Mouse (Mus musculus): Measurements from ENCODE around the gene Mmp9. TPM values are rescaled to one million over a fixed set of nuclear protein-coding genes. Genes with fewer than 3 reads are reported as not detected.

Gene Mmp9
- polyA plus RNA-seq, 1 experiment from 2014 or later: 2.0 TPM

DNA sequence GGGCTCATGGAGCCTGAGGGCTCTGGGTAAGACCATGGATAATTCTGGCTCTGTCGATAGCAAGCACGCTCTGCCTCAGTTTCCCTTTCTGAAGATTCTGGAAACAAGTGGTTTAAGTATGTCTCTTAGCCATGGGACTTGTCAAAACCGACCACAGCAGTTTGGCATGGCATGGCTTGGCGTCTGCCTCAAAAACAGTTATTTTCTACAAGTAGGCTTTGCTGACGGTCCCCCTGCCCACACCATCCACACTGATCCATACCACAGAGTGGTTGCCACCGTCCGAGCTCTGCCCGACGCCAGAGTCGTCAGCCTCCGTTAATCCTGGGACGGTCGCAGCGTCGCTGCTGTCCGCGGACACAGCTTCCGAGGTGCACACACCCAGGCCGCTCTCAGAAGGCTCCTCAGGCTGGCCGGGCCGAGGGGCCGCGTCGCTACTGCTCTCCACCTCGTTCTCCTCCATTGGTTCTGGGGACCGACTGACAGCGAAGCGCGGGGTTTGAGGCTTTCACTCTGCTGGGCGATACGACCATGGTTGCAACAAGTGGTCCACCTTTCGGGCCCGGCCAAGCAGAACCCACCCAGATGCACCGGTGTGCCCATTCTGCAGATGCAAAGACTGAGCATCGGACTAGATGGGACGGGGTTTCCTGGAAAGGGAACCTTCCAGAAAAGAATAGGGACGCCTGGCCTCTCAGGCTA lies 30.1 kb upstream of the Mmp9 start:
- Histone ChIP-seq H3K36me3 (ENCODE audit: control insufficient read depth, insufficient read depth, low read length) (peaks cover 31% of the 10 kb centered on the region), H3K9me3 (ENCODE audit: control insufficient read depth, low read length) (peaks cover 5% of the 10 kb centered on the region)
- ATAC-seq (ENCODE audit: low FRiP score): peak; percentile 18; the same call in 1 of the 2 replicates

DNA sequence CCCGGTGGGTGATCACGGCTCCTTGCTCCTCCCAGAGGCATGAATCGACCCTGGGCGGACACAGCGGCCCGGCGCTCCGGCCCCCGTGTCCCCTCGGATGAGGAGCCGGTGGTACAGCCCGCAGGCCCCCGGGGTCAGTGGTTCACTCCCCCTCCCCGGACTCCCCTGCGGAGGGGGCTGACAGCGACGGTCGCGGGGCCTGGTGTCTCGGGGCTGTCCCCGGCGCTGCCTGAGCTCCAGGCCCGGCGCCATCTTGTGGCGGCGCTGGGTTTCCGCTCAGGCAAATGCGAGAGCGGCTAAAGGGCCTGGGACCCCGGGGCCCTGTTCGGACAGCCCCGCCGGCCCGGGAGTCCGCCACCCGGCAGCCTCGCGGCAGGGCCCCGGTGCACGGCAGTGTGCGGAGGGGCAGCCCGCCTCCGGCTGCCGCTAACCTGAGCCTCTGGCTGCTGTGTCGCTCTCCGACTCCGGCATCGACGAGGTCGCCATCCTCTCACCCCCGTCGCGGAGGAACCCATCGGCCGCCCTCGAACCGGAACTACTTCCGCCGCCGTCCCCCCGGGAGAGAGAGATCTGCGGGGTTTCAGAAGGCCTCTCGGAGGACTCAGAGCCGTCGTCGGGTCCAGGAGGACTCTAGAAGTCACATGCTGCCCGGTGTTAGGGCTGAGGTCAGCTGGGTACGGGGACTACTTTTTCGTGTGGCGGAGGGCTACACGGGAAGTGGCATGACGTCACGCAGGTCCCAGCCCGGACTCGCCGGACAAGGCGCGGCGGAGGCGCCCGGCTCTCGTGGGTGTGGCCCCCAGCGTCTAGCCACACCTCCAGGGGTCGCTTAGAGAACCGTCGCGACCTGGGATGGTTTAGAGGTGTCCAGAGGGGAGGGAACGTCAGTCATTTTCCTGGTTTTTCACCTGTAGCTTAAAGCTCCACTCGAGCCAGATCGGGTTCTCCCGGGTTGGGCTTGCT lies 29.2 kb upstream of the Mmp9 start, which contains the start of gene Zfp335:
Gene Zfp335, minus strand, starts transcription at position 672 of the 963 bp plus-strand sequence.
- Histone ChIP-seq H3K27ac (ENCODE audit: low read depth, low read length) (peak within 1 kb of the TSS; percentile 99), H3K4me3 (ENCODE audit: low read depth, low read length) (peak within 1 kb of the TSS; percentile 74), H3K36me3 (ENCODE audit: control insufficient read depth, insufficient read depth, low read length) (peaks cover 24% of the 10 kb centered on the region), H3K27me3 (ENCODE audit: control insufficient read depth, insufficient read depth, low read length) (no peaks in the 10 kb centered on the region), H3K4me1 (ENCODE audit: control insufficient read depth, insufficient read depth, low read length) (peaks cover 14% of the 10 kb centered on the region), H3K4me2 (peak within 1 kb of the TSS; percentile 82), H3K9me3 (ENCODE audit: control insufficient read depth, low read length) (no peaks in the 10 kb centered on the region; the same call in 1 of the 2 replicates), H3K9ac (ENCODE audit: low read length) (peak within 1 kb of the TSS; percentile 98)
- DNase-seq (ENCODE audit: low spot score, missing footprints) (peak; percentile 99), ATAC-seq (ENCODE audit: low FRiP score) (peak; percentile 88)
- under 1% methylated on average over 91 of the region's 91 CpGs for WGBS

More for the DNA sequence above, 30.1 kb upstream of the Mmp9 start:
- H3K4me2 ChIP-seq: peak overlapping the region; percentile 82
- peak overlapping the region; percentile 98 for H3K9ac ChIP-seq (ENCODE audit: low read length)
- 6% methylated on average over 37 of the region's 37 CpGs for WGBS
- peak; percentile 91 for DNase-seq (ENCODE audit: low spot score, missing footprints)
- H3K27ac ChIP-seq (ENCODE audit: low read depth, low read length): peak overlapping the region; percentile 99; the same call in 1 of the 2 replicates
- no peaks in the 10 kb centered on the region for H3K27me3 ChIP-seq (ENCODE audit: control insufficient read depth, insufficient read depth, low read length)
- H3K4me3 ChIP-seq (ENCODE audit: low read depth, low read length): peak overlapping the region; percentile 74
- H3K4me1 ChIP-seq (ENCODE audit: control insufficient read depth, insufficient read depth, low read length): peaks cover 14% of the 10 kb centered on the region

DNA sequence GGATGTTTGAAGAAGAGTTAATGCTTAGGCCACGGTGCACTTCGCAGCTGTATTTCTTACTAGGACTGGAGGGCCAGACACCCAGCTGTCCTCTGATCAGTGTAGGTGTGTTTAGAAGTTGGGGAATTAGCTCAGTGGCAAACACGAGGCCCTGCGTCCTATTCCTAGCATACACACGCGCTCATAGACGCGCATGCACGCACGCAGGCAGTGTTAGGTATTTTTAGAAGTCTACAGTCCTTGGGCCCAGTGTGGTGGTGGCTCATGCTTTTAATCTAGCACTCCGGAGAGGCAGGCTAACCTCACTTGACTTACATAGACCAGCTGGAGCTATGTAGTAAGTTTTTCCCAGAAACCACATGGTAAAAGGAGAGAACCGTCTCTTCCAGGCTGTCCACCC lies 28.4 kb upstream of the Mmp9 start:
- peak overlapping the region; percentile 99 for H3K27ac ChIP-seq (ENCODE audit: low read depth, low read length)
- DNase-seq (ENCODE audit: low spot score, missing footprints): no peak
- H3K27me3 ChIP-seq (ENCODE audit: control insufficient read depth, insufficient read depth, low read length): no peaks in the 10 kb centered on the region
- H3K4me2 ChIP-seq: peak overlapping the region; percentile 82
- no peaks in the 10 kb centered on the region for H3K9me3 ChIP-seq (ENCODE audit: control insufficient read depth, low read length)
- H3K4me3 ChIP-seq (ENCODE audit: low read depth, low read length): peak overlapping the region; percentile 74
- H3K4me1 ChIP-seq (ENCODE audit: control insufficient read depth, insufficient read depth, low read length): peaks cover 14% of the 10 kb centered on the region
- 24% methylated on average over 12 of the region's 12 CpGs for WGBS
- H3K36me3 ChIP-seq (ENCODE audit: control insufficient read depth, insufficient read depth, low read length): peaks cover 16% of the 10 kb centered on the region
- peak; percentile 1; the same call in 1 of the 2 replicates for ATAC-seq (ENCODE audit: low FRiP score)
- H3K9ac ChIP-seq (ENCODE audit: low read length): peak overlapping the region; percentile 98

DNA sequence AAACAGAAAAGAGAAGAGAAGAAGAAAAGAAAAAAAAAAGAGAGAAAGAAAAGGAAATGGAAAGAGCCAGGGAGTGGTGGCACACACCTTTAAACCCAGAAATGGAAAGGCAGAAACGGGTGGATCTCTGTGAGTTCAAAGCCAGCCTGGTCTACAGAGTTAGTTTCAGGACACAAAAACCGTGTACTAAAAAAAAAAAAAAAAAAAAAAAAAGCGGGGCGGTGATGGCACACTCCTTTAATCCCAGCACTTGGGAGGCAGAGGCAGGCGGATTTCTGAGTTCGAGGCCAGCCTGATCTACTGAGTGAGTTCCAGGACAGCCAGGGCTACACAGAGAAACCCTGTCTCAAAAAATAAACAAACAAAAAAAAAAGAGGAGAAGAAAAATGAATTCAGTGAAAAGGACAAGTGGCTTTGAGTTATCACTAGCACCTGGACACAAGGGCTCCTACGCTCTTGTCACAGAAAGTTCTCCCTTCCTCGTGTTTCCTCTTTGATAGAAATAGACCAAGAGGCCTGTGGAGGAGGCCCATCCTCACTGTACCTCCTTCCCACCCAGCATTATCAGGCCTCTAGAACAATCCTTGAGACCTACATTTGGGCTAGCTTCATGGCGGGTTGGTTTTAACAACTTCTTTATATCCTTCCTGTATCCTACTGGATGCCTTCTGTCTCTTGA lies 27.7 kb upstream of the Mmp9 start:
- Histone ChIP-seq H3K4me1 (ENCODE audit: control insufficient read depth, insufficient read depth, low read length) (peaks cover 14% of the 10 kb centered on the region), H3K27ac (ENCODE audit: low read depth, low read length) (no peak overlapping the region), H3K9me3 (ENCODE audit: control insufficient read depth, low read length) (no peaks in the 10 kb centered on the region), H3K4me3 (ENCODE audit: low read depth, low read length) (no peak overlapping the region), H3K36me3 (ENCODE audit: control insufficient read depth, insufficient read depth, low read length) (peaks cover 9% of the 10 kb centered on the region), H3K27me3 (ENCODE audit: control insufficient read depth, insufficient read depth, low read length) (no peaks in the 10 kb centered on the region), H3K9ac (ENCODE audit: low read length) (no peak overlapping the region), H3K4me2 (no peak overlapping the region; the same call in 1 of the 2 replicates)
- DNase-seq (ENCODE audit: low spot score, missing footprints): no peak
- no peak for ATAC-seq (ENCODE audit: low FRiP score)
- WGBS: 89% methylated on average over 7 of the region's 9 CpGs

DNA sequence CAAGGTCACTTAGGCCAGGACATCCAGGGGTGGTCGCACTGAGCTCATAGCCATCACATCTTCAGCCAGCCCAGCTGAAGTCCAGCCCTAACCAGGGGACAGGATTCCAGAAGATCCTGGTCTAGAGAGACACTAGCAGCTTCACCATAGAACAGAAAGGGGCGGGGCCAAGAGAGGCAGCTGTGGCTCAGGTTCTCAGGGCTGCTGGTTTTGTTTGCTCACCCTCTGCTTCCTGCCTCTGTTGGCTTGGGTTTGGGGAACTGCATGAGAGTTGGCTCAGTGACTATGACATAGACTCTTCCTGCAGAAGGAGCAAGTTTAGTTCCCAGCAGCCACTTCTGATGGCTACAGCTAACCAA lies 27.2 kb upstream of the Mmp9 start:
- Histone ChIP-seq H3K36me3 (ENCODE audit: control insufficient read depth, insufficient read depth, low read length) (peaks cover 4% of the 10 kb centered on the region; the same call in 1 of the 2 replicates), H3K27ac (ENCODE audit: low read depth, low read length) (no peak overlapping the region), H3K9ac (ENCODE audit: low read length) (no peak overlapping the region), H3K27me3 (ENCODE audit: control insufficient read depth, insufficient read depth, low read length) (no peaks in the 10 kb centered on the region), H3K4me3 (ENCODE audit: low read depth, low read length) (no peak overlapping the region), H3K9me3 (ENCODE audit: control insufficient read depth, low read length) (no peaks in the 10 kb centered on the region), H3K4me1 (ENCODE audit: control insufficient read depth, insufficient read depth, low read length) (peaks cover 14% of the 10 kb centered on the region), H3K4me2 (no peak overlapping the region)
- DNase-seq (ENCODE audit: low spot score, missing footprints) (no peak), ATAC-seq (ENCODE audit: low FRiP score) (no peak)
- WGBS: 89% methylated on average over 2 of the region's 2 CpGs

DNA sequence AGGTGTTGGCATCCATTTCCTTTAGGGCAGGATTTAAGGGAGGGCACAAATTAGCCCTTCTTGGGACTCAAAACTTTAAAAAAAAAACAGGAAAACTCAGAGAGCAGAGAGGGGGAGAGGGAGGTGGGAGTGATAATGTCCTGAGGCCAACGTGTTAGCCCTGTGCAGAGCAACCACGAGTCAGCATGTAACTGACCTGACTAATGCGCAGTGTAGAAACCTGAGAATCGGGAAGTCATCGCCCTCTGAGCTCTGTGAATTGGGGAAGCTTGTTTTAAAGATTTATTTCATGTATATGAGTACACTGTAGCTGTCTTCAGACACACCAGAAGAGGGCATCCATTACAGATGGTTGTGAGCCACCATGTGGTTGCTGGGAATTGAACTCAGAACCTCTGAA lies 23.8 kb upstream of the Mmp9 start:
- no peaks in the 10 kb centered on the region for H3K27me3 ChIP-seq (ENCODE audit: control insufficient read depth, insufficient read depth, low read length)
- ATAC-seq (ENCODE audit: low FRiP score): no peak
- no peak overlapping the region for H3K4me3 ChIP-seq (ENCODE audit: low read depth, low read length)
- DNase-seq (ENCODE audit: low spot score, missing footprints): no peak
- H3K4me2 ChIP-seq: no peak overlapping the region
- H3K9ac ChIP-seq (ENCODE audit: low read length): no peak overlapping the region
- H3K9me3 ChIP-seq (ENCODE audit: control insufficient read depth, low read length): no peaks in the 10 kb centered on the region
- peaks cover 4% of the 10 kb centered on the region; the same call in 1 of the 2 replicates for H3K36me3 ChIP-seq (ENCODE audit: control insufficient read depth, insufficient read depth, low read length)
- no peak overlapping the region for H3K27ac ChIP-seq (ENCODE audit: low read depth, low read length)
- H3K4me1 ChIP-seq (ENCODE audit: control insufficient read depth, insufficient read depth, low read length): peaks cover 5% of the 10 kb centered on the region
- 79% methylated on average over 5 of the region's 5 CpGs for WGBS

DNA sequence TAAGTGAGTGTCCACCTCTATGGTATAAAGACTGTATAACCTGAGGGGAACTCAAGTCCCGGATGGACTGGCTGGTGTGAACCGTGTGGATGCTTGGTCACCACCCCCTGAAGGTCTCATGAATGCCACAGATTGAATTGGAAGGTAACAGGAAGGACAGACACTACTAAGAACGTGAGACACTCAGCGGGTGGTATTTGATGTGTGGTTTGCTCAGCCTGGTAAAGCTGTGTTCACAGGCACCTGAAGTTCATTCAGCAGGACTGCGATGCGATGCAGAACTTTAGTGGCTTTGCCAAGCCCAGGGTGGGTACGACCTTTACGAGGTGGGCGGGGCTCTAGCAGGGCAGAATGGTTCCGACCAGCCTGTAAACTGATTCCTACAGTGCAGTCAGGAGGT lies 23.2 kb upstream of the Mmp9 start:
- no peaks in the 10 kb centered on the region for H3K9me3 ChIP-seq (ENCODE audit: control insufficient read depth, low read length)
- WGBS: 73% methylated on average over 10 of the region's 10 CpGs
- H3K36me3 ChIP-seq (ENCODE audit: control insufficient read depth, insufficient read depth, low read length): peaks cover 4% of the 10 kb centered on the region; the same call in 1 of the 2 replicates
- peaks cover 5% of the 10 kb centered on the region for H3K4me1 ChIP-seq (ENCODE audit: control insufficient read depth, insufficient read depth, low read length)
- H3K27ac ChIP-seq (ENCODE audit: low read depth, low read length): no peak overlapping the region
- H3K4me3 ChIP-seq (ENCODE audit: low read depth, low read length): no peak overlapping the region
- no peak for DNase-seq (ENCODE audit: low spot score, missing footprints)
- H3K4me2 ChIP-seq: no peak overlapping the region
- H3K27me3 ChIP-seq (ENCODE audit: control insufficient read depth, insufficient read depth, low read length): no peaks in the 10 kb centered on the region
- H3K9ac ChIP-seq (ENCODE audit: low read length): no peak overlapping the region
- ATAC-seq (ENCODE audit: low FRiP score): no peak

DNA sequence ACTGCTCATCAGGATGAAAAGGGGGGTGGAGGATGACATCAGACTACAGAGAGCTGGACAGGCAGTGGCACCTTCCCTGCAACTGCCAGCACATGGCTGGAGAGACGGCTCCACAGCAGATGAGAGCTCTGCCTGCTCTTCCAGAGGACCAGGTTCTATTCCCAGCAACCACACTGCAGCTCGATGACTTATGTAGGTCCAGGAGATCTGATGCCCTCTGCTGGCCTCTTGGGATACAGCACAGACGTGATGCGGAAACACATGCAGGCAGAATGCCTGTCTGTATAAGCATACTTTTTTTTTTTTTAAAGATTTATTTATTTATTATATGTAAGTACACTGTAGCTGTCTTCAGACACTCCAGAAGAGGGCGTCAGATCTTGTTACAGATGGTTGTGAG lies 22.3 kb upstream of the Mmp9 start:
- Histone ChIP-seq H3K27me3 (ENCODE audit: control insufficient read depth, insufficient read depth, low read length) (no peaks in the 10 kb centered on the region), H3K9me3 (ENCODE audit: control insufficient read depth, low read length) (no peaks in the 10 kb centered on the region), H3K36me3 (ENCODE audit: control insufficient read depth, insufficient read depth, low read length) (peaks cover 4% of the 10 kb centered on the region; the same call in 1 of the 2 replicates), H3K9ac (ENCODE audit: low read length) (no peak overlapping the region), H3K4me2 (no peak overlapping the region), H3K4me3 (ENCODE audit: low read depth, low read length) (no peak overlapping the region), H3K27ac (ENCODE audit: low read depth, low read length) (no peak overlapping the region), H3K4me1 (ENCODE audit: control insufficient read depth, insufficient read depth, low read length) (peaks cover 5% of the 10 kb centered on the region)
- no peak for DNase-seq (ENCODE audit: low spot score, missing footprints)
- ATAC-seq (ENCODE audit: low FRiP score): no peak
- 64% methylated on average over 4 of the region's 5 CpGs for WGBS
